Mouse (Mus musculus): ENCODE data around the gene Slfnl1. TPM values are rescaled to one million over a fixed set of nuclear protein-coding genes. Genes with fewer than 3 reads are reported as not detected.

The Slfnl1 gene
- total RNA-seq, 2 experiments from 2014 or later = 0.18 to 0.27 TPM

- DNase-seq (ENCODE audit: low spot score in 2 of 2) = no peak
Measured at GRCm38 (mm10) chr4:120580894-120581293, 48.9 kb downstream of the Slfnl1 start.

GRCm38 (mm10) chr4:120581711-120582110 lies 49.7 kb downstream of the Slfnl1 start:
- DNase-seq (ENCODE audit: low spot score in 2 of 2) = no peak

Other genes with a start within 250 kb of the Slfnl1 start
- 10 to 100 TPM; 60.4 to 61.7 TPM for gene Foxo6, start 244.9 kb upstream of the Slfnl1 start, total RNA-seq (2021)
- gene Scmh1, start 127.0 kb upstream of the Slfnl1 start, total RNA-seq (2021) = 100 to 1,000 TPM; 110 to 118 TPM
- 10 to 100 TPM; 55.6 to 58.3 TPM for gene Ctps, start 38.0 kb downstream of the Slfnl1 start, total RNA-seq (2021)
- gene Gm8439, start 56.5 kb downstream of the Slfnl1 start, total RNA-seq (2021) = not detected
- 1 to 10 TPM; 3.5 to 4.5 TPM for gene Cited4, start 134.3 kb downstream of the Slfnl1 start, total RNA-seq (2021)
- 1 to 10 TPM; 8.8 TPM for gene Kcnq4, start 216.4 kb downstream of the Slfnl1 start, total RNA-seq (2021)